Mouse (Mus musculus) left cerebral cortex, postnatal 36 days (tissue): ENCODE data around the gene Trem3. TPM values are rescaled to one million over a fixed set of nuclear protein-coding genes. Genes with fewer than 3 reads are reported as not detected.

ENCODE experiments used
- total RNA-seq, 2 experiments: library from RNA; stranded (reverse); gene quantifications; 2 replicates each; pipeline ENCODE4 v1.2.3; 2021

Gene Trem3
- total RNA-seq, 2 experiments from 2014 or later = 0.41 to 0.44 TPM

Other genes with a start within 250 kb of the Trem3 start
- not detected for gene 1700122O11Rik, start 209.5 kb upstream of the Trem3 start, total RNA-seq
- gene 1700067P10Rik, start 158.5 kb upstream of the Trem3 start, total RNA-seq = not detected
- gene 9830107B12Rik, start 101.5 kb upstream of the Trem3 start, total RNA-seq = not detected
- not detected for gene A530064D06Rik, start 80.5 kb upstream of the Trem3 start, total RNA-seq
- gene Trem1, start 15.0 kb upstream of the Trem3 start, total RNA-seq = not detected
- gene Treml4, start 16.5 kb downstream of the Trem3 start, total RNA-seq = not detected
- gene Treml2, start 51.7 kb downstream of the Trem3 start, total RNA-seq = under 1 TPM; 0.54 to 0.64 TPM
- under 1 TPM in 1 of 2 experiments, not detected in 1; 0.07 TPM for gene B430306N03Rik, start 68.4 kb downstream of the Trem3 start, total RNA-seq
- gene Trem2, start 98.6 kb downstream of the Trem3 start, total RNA-seq = 10 to 100 TPM in 1 of 2 experiments, 1 to 10 TPM in 1; 7.8 to 13.0 TPM
- under 1 TPM; 0.54 to 0.82 TPM for gene Treml1, start 112.1 kb downstream of the Trem3 start, total RNA-seq
- 10 to 100 TPM; 25.4 to 27.9 TPM for gene Nfya, start 162.1 kb downstream of the Trem3 start, total RNA-seq
- 10 to 100 TPM; 10.9 to 13.0 TPM for gene Oard1, start 162.2 kb downstream of the Trem3 start, total RNA-seq
- gene Apobec2, start 185.2 kb downstream of the Trem3 start, total RNA-seq = not detected
- gene Tspo2, start 203.7 kb downstream of the Trem3 start, total RNA-seq = not detected
- gene Unc5cl, start 207.1 kb downstream of the Trem3 start, total RNA-seq = under 1 TPM; 0.34 to 0.59 TPM